Mouse (Mus musculus) c-Kit-positive CD71-negative TER-119-negative erythroid progenitor cells, embryonic 14.5 days (primary cell): ENCODE results near the gene Gtpbp6.
"Not testable (repeated sequence)": the region's sequence is repeated elsewhere in the genome, so short reads cannot be mapped to it uniquely, and the experiment has no call there.

Source experiments
- DNase-seq: peaks from one replicate; pipeline ENCODE4 v3.0.0-alpha.2; 2013; ENCODE audit warnings: low read depth

Gtpbp6 gene

DNA sequence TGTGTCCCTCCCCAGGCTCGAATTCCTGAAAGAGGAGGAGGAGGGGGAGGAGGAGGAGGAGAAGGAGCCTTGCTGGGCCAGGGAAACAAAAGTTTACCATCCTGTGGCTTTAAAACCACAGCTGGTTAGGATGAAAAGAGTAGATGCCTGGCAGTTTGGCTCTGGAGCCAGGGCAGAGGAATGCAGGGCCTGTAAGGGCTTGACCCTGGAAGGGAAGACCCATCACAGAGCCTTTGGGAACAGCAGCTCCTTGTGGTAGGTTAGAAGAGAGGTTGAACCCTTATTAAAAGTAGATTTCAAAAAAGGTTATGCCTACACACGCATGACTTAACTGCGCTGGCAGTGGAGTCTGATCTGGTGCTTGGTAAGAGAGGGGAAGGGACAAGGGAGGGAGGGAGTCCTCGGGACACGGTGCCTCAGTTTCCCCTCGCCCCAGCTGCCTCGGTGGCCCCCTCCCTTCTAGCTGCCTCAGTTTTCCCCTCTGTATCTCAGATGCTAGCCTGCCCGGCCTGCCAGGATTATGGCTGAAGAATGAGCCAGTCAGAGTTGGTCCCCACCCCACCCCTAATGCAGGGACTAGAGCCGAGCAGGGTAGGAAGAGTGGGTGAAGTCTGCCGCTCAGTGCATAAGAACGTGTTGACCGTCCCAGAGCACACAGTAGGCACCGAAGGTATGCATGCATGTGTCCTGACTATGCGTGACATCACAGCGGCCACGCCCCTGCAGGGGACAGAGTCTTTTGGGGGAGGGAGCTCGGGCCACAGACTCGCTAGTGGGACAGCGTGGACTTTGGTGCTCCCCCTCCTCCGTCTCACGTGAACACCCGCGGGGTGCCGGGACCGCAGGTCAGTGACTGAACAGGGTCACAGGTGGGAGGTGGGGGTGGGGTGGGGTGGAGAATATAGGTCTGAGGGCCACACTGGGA, 8.1 kb downstream of the Gtpbp6 start, which contains the start of gene Plcxd1:
TSS of gene Plcxd1 (plus strand) at position 314 of the 925 bp plus-strand sequence.
- DNase-seq, result no peak

- DNase-seq, result no peak
Measured at GRCm38 (mm10) chr5:110098991-110099477, 9.0 kb downstream of the Gtpbp6 start.

GRCm38 (mm10) chr5:110094847-110095213, 13.2 kb downstream of the Gtpbp6 start:
- DNase-seq, result no peak

DNA sequence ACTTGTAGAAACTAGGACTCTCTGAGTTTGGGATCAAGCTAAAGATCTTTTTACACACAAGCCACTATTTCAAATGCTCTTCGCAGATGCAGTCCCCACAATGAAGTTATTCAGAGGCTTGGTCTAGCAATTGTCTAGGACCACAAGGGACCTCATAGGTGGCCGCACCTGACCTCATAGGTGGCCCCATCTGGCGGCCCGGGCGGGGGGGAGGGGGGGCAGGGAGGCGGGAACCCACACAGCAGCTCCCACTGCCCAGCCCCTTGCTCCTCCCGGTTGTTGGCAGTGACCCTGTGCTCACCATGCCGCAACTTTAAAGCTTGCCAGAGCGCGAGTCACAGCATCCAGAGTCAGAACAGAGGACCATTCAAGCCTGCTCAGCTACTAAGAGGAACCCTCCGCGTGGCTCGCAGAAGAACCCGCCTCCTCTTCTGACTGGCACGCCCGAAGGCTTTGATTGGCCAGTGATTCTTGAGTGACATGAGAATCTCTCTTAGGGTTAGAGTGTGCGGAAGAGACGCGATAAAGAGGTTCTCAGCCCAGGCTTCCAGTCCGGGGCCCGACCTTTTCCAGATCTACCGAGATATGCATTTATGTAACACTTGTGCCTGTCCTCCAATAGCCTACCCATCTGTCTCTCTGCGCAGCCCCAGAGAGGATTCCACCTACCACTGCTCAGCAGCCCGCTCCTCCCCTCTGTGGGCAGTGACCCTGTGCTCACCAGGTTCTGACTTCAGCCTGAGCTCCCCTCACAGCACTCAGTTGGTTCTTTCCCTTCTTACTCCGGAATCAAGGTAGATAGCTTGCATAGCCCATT, 13.8 kb downstream of the Gtpbp6 start, which contains the start of gene Gm35315:
TSS of gene Gm35315 (minus strand) at position 391 of the 817 bp plus-strand sequence.
- DNase-seq, result peak; percentile 85

GRCm38 (mm10) chr5:110091546-110091945, 16.5 kb downstream of the Gtpbp6 start:
- DNase-seq, result no peak

GRCm38 (mm10) chr5:110086161-110086866, 21.7 kb downstream of the Gtpbp6 start:
- DNase-seq, result no peak

DNA sequence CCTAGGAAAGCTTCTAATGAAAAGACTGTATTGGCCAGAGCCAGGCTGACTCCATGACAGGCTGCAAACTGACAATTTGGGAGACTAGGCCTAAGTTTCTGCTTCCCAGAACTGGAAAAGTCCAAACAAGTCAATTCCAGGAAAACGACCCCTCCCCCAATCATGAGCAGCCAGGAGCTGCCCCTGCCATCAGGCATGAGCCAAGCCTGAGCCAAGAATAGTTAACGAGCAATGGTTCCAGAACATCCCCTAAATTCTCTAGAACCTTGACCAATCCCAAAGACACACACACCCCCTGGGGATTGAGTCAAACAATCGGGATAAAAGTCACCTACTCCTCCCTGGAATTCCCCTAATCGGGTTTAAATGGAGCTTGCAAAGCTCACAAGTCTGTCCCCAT, 25.0 kb downstream of the Gtpbp6 start:
- no peak for DNase-seq

DNA sequence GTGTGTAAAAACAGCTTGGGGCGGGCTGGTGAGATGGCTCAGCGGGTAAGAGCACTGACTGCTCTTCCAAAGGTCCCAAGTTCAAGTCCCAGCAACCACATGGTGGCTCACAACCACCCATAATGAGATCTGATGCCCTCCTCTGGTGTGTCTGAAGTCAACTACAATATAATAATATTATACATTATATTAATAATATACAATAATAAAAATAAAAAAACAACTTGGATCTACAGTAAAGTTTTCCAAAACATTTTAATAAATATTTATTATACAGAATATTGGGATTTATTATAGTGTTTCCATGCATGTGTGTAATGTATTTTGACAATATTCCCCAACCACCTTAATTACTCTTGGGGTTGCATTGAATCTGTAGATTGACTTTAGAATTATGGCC, 35.6 kb downstream of the Gtpbp6 start, which contains the start of gene Gm17655:
TSS of gene Gm17655 (minus strand) at position 101 of the 400 bp plus-strand sequence.
- DNase-seq, result not testable (repeated sequence)

- DNase-seq, result peak; percentile 70
Measured at GRCm38 (mm10) chr5:110057637-110058408, 50.2 kb downstream of the Gtpbp6 start.
